Mouse (Mus musculus): Measurements from ENCODE around the gene Nhlrc2.

GRCm38 (mm10) chr19:56647451-56648120 lies 99.5 kb downstream of the Nhlrc2 start:
- no peak for TF ChIP-seq GATA1 (IDR thresholded peaks at IDR 0.05; ENCODE audit: low read length)
- no peak for TF ChIP-seq TAL1 (IDR thresholded peaks at IDR 0.05; ENCODE audit: low read length)

All from erythroblast, embryonic 14.5 days (primary cell).